Mouse (Mus musculus): ENCODE results near the gene Ddx55.
A peak's percentile ranks its signal among the peaks of the same experiment; 100 is the strongest.

The Ddx55 gene

DNA sequence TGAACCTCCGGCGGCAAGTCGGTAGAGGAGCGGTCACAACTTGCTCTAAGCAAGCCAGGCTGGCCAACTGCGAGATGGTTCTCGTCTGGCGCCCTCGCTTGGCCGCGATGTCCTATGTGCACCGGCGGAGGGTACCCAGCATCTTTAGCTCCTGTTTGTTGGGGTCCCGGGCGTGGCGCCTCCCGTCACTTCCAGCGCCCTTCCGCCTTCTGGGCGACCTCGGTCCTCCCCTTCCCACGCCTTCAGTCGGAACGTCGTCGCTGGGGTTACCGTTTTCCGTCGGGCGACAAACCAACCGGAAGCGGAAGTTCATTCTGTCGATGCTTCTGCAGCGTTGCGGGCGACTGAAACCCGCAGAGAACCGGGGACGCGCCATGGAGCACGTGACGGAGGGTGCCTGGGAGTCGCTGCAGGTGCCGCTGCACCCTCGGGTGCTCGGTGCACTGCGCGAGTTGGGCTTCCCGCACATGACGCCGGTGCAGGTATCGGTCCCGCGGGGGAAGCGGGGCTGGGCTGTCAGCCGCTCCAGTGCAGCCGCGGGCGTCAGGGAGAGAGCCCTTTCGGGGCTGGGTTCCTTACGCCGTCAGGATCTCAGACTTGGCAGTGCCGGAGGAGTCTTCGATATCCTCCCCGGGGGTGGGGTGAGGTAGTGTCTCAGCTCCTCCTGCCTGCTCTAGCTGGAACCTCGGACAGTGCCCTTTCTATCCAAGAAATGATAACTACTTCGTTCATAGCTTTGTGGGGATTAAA, at the start of gene Ddx55:
TSS of gene Ddx55 (plus strand) at position 307 of the 750 bp plus-strand sequence.
- DNase-seq (ENCODE audit: low spot score) = peak; percentile 90

DNA sequence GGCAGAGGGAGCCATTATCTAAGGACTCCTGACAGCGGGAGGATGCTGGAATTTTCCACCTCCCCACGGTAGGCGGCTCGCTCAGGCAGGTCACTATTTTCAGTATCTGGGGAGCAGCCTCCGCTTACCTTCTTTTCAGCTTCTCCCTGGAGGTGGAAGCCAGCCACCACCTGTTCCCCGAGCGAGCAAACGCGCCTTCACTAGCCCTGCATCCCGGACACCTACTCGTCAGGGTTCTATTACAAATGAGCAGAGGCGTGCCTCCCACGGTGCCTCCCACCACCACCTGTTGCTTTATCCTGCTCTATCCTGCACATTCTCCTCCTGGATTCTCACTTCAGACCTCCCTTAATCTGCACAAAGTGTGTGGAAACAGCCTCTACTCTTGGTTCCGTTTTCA, 48.9 kb upstream of the Ddx55 start:
- no peak for DNase-seq (ENCODE audit: low spot score)

DNA sequence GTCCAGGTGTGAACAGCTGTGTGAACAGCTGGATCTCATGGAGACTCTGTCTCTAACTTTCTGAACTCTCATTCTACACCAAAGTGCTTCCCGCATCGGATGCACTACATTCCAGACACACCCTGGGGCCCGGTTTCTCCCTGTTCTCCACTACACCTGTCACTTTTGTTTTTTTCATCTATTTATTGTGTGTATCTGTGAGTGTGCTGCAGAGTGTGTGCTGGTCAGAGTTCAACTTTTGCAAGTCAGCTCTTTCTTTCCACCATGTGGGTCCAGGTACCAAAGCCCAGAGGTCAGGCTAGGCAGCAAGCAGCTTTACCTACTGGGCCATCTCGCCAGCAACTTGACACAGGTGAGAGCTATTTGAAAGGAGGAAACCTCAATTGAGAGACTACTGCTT, 47.4 kb upstream of the Ddx55 start:
- DNase-seq (ENCODE audit: low spot score) = no peak

DNA sequence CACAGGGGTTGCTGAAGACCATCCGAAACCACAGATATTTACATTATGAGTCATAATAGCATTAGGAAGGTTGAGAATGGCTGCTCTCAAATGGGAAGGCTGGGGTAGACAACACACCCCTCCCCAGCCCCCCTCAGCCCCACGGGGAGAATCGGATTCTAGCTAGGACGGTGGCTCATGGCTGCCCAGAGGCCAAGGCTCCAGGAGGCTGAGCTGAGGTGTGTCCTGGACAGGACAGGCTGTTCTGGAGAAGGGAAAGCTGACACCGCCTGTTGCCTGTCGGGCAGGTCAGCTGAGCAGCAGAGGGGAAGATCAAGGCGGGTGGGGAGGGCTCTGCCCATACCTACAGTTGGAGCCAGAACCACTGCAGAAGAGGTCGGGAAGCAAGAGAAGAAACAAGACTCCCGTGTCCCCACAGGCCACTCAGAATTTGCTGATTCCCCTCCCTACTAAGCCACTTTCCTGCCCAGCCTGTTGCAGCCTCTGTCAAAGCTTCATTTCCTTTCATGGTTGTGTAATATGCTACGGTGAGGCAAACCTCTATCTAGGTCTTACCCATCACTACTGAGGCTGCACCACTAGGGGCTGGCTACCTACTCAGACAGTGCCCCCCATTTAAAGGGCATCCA, 45.8 kb upstream of the Ddx55 start:
- DNase-seq (ENCODE audit: low spot score) = no peak

DNA sequence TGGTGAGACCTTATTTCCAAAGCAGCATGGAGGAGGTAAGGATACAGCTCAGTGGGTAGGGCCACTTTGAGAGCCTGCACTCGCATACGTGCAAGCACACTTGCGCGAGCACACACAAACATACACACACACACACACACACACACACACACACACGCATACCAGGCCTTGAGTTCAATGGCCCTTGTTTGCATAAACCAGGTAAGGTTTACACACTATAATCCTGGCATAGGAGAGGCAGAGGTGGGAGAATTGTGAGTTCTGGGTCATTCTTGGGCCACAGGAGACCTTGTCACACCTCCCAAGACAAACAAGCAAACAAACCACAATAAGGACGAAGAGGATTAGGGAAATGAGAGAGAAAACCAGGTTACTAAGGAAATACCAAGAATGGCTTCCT, 43.5 kb upstream of the Ddx55 start:
- DNase-seq (ENCODE audit: low spot score) = no peak

DNA sequence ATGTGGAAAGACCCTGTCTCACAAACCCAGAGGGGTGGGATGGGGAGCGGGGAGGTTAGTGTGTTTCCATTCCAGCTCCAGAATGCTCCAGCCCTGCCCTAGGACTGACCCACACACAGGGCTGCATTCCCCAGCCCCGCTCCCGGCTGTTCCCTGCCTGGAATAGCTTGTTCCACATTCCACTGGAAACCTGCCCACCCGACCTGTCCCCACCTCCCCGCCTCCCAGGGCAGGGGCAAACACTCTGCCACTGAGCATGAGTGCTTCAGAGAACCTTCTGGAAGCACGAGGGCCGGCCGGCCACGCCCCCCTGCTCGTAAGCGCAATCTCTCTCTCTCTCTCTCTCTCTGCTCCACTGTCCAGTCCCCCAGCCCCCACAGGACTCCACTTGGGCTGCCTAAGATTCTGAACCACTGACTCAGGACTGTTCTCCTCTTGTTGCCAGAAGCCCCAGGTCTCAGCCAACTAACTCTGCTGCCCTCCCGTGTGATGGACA, 42.9 kb upstream of the Ddx55 start:
- DNase-seq (ENCODE audit: low spot score) = peak; percentile 70

DNA sequence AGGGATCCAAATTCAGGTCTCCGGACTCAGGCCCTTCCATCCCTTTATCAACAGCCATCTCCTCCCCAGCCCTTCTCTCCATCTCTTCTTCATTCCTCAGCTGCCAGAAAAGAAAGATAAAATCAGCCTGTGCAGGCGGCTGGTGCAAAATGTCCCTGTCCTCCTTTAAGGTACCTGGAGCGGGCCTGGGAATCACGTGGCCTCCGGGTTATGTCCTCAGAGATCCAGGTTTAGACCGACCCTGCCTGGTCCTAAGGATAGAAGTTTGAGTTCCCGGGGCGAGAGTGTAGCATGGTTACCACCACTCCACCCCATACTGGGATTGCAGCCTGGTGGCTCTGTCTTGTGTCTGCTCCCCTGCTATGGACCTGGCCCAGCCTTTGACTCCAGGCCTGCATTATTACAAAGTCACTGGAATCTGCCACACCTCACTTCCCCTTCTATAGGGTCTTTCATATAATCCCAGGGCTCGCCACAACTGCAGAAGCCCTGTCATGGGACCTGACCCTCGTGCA, 42.1 kb upstream of the Ddx55 start:
- DNase-seq (ENCODE audit: low spot score) = no peak

DNA sequence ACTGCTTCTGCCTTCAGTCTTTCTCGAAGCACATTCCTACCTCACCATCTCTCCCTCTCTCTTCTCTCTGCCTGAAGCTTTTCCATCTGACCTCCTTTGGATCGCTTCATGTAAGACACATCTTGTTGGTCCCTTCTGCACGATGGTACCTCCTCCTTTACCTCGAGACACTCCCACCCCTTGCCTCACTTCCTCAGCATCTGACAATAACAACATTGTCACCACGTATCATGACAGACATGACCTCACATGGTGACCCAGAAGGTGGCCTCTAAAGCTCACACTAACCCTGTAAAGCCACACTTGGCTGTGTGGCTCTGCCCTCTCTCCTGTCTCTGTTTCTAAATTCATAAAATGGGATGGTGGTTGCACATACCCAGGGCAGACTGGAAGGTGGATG, 36.9 kb upstream of the Ddx55 start:
- no peak for DNase-seq (ENCODE audit: low spot score)

DNA sequence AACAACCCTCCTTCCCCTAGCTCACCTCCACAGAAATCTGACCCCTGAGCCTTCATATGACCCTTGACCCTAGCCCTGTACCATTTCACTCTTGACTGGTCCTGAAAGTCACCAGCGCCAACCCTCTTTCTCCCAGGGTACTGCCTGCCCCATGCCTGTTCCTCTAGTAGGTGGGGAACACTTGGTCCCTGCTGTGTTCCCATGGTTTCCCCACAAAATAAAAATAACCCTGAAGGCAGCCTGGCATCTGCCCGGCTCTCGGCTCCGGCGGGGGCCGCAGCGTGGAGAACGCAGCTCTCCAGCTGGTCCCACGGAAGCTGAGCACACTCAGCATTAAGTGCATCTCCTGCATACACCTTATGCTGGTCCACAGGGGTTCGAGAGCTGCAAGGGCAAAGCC, 34.0 kb upstream of the Ddx55 start:
- no peak for DNase-seq (ENCODE audit: low spot score)

DNA sequence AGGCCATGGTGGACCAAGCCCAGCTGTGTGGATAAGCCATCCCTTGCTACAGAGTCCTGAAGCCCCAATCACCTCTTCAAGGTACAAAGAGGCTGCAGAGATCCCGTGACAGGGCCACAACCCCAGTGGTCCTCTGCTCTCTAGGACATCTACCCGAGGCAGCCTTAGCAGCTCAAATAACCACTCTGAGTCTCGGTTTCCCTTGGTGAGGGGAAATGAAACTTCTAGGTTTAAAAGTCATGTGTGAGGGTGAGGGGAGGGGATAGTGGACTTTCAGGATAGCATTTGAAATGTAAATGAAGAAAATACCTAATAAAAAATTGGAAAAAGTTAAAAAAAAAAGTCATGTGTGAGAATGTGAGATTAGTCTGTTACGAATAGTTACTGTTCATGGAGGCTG, 31.1 kb upstream of the Ddx55 start:
- no peak for DNase-seq (ENCODE audit: low spot score)

DNA sequence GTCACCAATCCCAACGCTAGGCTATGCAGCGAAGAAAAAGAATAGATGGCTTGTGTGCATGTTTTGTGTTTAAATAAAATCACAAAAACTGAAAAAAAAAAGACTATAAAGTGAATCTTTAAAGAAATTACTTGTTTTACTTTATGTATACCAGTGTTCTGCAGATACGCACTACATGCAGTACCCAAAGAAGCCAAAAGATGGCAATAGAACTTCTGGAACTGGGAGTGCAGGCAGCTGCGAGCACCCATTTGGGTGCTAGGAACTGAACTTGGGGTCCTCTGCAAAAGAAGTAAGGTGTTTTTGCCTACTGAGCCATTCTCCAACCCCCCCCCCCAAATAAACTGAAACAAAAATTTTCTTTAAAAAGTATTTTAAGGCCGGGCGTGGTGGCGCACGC, 29.6 kb upstream of the Ddx55 start:
- no peak for DNase-seq (ENCODE audit: low spot score)

DNA sequence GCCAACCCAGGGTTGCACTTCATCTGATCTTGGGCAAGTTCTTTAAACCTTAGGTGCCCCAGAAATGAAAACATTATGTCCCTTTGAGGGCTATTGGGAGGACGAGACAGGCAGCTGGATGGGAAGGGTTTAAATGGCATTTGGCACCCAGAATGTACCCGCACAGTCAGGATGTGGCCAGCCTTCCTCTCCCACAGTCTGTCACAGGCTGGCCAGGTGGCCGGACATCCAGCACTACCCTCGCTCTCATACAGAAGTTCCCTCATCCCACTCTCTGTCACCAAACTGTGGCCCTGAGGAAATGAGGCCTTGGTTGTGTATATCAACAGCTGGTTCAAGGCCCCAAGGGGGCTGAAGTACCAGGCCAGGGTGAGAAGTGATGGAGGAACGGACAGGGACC, 27.7 kb upstream of the Ddx55 start:
- no peak for DNase-seq (ENCODE audit: low spot score)

DNA sequence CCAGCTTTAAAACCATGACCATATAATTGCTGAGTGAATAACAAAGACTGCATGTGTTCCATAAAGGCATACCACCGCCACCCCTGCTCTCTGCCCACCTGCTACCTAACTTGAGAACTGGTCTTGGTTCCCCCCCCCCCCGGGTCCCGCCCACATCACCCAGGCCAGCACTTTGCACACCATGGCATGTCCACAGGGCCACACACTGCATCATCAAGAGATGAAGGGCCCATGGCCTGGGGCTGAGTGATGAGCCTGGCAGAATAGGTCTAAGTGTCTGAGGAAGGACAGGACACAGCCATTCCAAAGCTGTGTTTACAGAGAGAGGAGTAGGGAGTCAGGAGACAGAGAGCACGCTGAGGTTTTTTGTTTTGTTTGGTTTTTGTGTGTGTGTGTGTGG, 24.3 kb upstream of the Ddx55 start:
- DNase-seq (ENCODE audit: low spot score) = no peak

DNA sequence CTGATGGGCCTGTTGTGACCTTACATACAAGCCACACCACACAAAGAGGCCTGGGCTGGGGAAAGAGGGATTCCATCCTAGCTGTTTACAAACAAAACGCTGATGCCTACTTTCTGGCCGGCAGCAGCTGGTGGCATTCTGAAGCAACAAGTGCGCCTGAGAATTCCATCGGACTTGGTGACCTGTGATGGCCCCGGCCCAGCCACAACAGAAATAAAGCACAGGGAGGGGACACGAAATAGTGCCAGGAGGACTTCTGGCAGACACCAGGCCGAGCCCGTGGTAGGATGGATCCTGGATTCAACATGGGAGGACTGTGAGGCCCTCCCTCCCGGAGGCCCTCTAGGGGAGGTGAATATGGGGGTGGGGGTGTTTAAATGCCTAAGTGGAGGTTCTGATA, 23.9 kb upstream of the Ddx55 start:
- DNase-seq (ENCODE audit: low spot score) = no peak

DNA sequence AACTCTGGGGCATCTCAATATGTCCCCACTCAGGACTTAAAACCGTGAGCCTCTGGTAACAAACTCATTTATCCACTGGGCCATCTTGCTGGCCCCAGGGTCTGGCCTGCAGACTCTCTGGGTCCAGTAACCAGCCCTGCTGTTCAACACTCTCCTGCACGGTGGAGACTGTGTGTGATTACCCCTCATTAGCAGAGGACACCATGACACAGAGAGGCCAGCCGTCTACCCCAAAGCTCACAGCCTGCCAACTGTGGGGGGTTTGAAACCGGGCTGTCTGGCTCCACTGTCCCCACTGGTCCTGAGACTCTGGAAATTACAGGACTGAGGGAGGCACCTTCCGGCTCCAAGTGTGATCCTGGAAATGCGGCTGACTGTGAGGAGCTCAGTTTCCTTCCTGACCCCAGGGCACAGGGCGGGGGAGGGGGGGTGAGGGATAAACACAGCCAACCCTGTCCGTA, 23.4 kb upstream of the Ddx55 start:
- DNase-seq (ENCODE audit: low spot score) = no peak

DNA sequence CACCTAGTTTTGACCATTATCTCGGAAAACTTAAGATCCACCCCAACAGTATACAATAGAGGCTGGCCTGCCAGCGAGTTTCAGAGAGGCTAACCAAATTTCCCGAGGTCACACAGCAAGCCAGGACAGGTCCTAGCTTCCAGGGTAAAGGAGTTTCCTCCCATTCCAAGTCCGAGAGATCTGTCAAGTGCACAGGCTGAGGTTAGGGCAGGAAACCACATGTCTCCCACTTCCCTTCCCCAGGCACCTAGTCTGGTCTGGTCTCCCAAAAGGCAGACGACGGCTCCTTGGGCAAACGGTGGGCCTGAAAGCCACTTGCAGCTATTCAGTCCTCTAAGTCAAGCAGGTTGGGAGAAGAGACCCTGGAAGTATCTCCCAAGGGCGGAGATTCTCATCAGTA, 23.0 kb upstream of the Ddx55 start:
- DNase-seq (ENCODE audit: low spot score) = no peak

DNA sequence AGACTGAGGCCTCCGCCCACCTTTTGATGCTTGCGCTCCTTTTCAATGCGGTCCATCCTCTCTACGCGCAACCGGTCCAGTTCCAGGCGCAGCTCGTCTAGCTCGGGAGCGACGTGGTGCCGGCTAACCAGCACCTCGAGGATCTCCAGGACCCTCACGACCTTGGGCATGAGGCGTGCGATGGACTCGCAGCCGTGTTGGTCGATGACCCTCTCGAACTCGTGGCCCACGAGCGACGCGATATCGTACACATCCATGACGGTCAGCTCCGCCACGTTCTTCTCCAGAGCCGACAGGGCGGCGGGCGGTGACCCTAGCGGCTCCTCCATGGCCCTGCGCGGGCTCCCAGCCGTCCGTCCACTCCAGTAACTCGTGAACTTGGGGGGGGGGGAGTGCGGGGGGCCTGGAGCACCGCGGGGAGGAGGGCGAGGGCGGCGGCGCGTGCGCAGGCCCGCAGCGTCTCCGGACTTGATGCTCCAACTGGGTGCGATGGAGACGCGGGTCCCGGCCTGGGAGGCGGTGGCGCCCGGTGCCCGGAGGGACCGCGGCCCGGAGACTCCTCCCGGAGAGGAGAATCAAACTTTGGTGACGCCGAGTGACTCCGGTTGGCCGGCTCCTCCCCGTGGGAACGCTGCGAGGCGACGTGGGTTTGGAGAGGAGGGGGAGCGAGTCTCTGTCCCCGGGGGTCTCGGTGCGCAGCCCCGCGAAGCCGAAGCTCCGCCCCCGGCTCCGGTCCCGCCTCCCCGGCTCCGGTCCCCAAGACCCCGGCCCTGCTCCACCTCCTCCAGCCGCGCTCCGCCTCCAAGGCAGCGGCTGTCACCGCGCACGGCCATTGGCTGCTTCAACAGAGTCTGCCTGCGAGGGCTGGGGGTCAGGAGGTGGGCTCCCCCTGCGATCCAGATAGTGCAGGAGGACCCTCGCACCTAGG, 21.7 kb upstream of the Ddx55 start, which contains the start of gene Rilpl1:
TSS of gene Rilpl1 (minus strand) at position 737 of the 928 bp plus-strand sequence.
- peak; percentile 72 for DNase-seq (ENCODE audit: low spot score)

DNA sequence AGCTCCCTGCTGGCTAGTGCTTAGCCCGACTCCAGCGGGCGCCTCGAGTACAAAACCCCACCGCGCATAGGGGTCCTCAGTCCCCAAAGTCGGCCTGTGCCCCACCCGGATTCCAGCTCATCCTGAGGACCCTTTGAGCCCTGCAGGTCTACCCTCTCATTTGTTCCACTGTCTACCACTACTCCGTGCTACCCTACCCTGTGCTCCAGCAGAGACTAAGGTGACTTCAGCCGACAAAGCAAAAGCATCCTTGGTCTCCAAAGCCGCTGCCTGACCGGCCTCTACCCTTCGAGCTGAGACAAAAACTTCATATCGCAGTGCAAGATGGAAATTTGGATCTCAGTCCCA, 21.1 kb upstream of the Ddx55 start:
- no peak for DNase-seq (ENCODE audit: low spot score)

DNA sequence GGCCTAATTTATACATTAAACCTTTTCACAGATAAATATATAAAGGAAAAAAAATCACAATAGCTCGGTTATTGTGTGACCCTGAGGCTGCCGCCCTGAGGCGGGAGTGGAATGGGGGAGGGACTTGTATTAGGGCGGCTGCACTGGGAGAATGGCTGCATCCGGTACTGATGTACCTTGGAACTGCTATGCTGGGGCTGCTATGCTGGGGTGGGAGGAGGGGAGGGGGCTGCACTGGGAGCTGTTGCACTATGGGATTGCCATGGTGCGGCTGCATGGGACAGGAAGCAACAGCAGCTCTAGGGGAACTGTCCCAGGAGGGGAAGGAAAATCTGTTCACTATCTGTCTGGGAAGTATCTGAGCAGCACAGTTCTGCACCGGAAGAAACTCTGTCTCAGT, 20.2 kb upstream of the Ddx55 start:
- DNase-seq (ENCODE audit: low spot score) = no peak

DNA sequence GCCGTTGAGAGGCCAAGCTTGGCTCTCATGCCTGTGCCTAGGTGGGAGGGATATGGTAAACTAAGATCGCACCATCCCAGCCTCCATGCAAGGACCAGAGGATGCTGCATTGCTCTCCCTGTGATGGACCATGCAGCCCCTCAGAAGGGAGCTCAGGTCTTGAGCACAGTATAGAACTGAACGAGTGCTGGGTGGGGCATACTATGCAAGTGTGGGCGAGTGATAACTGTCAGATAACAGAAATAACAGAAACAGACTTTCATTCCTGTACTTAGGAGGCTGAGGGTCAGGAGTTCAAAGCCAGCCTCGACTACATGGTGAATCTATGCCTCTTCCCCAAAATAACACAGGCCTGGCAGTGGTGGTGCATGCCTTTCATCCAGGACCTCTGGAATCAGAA, 17.6 kb upstream of the Ddx55 start:
- no peak for DNase-seq (ENCODE audit: low spot score)

DNA sequence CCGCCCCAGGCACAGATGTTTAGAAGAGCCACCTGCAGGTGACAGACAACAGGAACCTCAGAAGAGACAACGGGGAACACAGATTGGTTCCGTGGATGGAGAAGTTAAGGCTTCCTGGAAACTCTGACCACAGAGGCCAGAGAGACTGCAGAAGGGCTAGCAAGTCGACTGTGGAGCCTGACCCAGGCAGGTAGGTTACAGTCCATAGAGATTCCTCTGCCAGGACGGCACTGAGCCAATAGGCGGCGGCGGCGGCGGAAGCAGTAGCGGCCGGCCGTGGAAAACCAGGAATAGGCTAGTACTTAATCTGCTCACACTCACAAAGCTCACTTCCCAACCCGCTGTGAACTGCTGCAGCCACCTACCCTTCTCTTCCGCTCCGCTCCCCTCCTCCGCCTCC, 15.9 kb upstream of the Ddx55 start:
- peak; percentile 45 for DNase-seq (ENCODE audit: low spot score)

Data from testis, postnatal 14 days (tissue).